Mouse (Mus musculus): ENCODE results near the gene Erp27.

- TF ChIP-seq CTCF (IDR thresholded peaks at IDR 0.05; ENCODE audit: extremely low read depth, insufficient read depth, low read length) (no peak), POLR2A (IDR thresholded peaks at IDR 0.05; ENCODE audit: extremely low read depth, insufficient read depth, low read length) (no peak)
Measured at GRCm38 (mm10) chr6:136912751-136913265, 9.2 kb downstream of the Erp27 start.

Measured in cortical plate, adult 2 months (tissue).